Mouse (Mus musculus) CH12F3 (cell line): ENCODE measurements around the gene Dot1l.

Experiments used
- in situ Hi-C: fragments of 300-500 bp; cut with MboI; formaldehyde crosslinking; loops from 2 replicates; pipeline ENCODE4 v1.14.3; 2020; ENCODE audit warnings: low sequenced_read_pairs

The Dot1l gene

GRCm38 (mm10) chr10:80792175-80793032 lies 37.4 kb downstream of the Dot1l start:
- in situ Hi-C loops, result no loop called here

- in situ Hi-C loops, result no loop called here
Observed at GRCm38 (mm10) chr10:80793033-80793784, 38.2 kb downstream of the Dot1l start.

DNA sequence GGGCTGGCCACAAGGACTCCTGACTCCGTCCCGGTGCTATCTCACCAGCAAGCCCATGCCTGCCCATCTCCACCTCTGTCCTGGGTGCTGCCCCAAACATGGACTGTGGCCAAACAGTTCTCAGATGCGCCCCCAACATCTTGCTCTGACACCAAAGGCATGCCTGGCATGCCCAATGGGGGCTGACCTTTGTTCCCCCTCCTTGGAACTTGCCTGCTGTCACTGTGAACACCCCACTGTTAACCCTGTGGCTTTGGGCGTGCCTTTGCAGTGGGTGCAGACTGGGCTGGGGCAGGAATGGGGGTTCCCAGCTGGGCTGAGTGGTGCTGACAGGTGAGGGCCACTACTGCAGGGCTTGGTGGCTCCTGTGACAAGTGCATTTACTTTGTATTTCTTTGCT lies 38.8 kb downstream of the Dot1l start:
- in situ Hi-C loops, result no loop called here

DNA sequence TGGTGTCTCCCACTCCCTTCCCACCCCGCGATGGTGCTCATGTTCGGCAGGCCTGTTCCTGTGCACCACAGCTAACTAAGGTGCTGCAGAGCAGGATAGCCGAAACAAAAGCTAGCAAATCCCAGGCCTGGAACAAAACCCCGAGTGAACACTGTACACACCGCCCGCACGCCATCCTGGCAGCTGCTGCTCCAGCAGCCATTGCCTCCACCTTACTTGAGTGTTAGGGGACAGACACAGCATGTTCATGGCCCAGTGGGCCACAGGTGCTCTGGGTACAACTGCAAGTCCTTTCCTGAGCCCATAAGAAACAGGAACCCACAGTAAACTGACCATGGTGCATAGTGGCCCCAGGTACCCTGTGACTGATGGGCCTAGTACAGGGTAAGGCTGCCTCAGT lies 39.7 kb downstream of the Dot1l start:
- in situ Hi-C loops, result no loop called here

DNA sequence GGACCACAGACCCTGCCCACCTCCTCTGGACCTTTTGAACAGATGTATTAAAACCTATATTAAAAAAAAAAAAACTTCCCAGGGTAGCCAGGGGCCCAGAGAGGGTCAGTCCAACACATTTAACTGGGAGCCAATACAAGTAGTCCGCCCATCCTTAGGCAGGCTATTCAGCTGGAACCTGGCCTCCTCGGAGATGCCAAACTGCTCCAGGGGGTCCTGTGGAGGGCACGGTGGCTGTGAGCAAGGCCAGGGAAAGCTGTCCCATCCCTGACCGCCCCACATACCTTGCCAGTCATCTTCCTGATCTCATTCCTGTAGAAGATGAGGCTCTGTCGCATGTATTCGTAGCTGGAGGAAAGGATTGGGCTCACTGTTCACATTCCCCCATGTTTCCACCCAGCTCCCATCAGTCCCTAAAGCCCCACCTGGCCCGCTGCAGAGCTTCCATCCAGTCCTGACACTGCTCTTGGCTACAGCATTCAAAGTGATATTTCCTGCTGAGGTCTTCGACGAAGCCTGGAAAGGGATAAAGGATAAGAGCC lies 41.4 kb downstream of the Dot1l start:
- in situ Hi-C loops, result no loop called here

DNA sequence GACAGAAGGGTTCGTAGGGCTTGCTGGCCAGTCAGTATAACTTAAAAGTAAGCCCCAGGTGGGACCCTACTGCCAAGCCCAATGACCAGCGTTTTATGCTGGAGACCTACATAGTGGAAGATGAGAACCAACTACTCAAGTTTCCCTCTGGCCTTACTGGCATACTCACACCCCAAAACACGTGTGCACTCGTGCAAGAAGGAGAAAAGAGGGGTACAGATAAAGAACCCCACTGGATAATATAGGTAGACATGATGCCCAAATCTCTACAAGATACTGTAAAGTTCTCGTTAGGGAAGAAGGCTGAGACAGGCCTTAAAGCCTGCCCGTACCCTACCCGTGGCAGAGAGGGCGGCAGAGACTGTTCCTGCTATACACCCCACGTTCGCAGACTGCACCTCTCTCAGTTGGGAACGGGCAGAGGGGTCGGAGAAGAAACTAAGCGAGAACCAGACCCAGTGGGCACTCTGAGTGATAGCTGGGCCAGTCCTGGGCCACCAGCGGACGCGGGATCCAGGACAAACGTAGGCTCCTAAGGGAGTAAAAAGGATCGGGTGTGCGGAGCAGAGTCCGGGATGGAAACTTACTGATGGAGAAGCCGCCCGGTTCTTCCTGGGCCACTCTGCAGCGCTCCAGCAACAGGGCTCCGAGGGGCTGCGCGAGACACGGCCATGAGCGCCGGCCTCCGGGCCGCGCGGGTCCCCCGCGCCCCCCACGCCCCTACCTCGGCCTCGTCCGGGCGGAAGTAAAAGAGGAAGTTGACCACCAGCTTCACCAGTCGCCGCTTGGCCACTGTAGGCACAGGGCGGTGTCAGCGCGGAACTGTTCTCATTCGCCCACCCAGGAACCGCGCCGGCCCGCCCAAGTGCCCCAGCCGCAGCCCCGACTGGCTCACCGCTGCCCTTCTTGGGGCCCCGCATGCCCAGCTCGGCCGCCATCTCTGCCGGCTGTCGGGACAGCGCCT lies 42.5 kb downstream of the Dot1l start:
- in situ Hi-C loops, result no loop called here

GRCm38 (mm10) chr10:80798150-80799006 lies 43.4 kb downstream of the Dot1l start, which contains the start of the genes Sf3a2 and Plekhj1:
TSS of gene Sf3a2 (plus strand) at chr10:80798198.
TSS of gene Plekhj1 (minus strand) at chr10:80798626.
- in situ Hi-C loops, result no loop called here

GRCm38 (mm10) chr10:80799070-80799566 lies 44.1 kb downstream of the Dot1l start:
- in situ Hi-C loops, result no loop called here

DNA sequence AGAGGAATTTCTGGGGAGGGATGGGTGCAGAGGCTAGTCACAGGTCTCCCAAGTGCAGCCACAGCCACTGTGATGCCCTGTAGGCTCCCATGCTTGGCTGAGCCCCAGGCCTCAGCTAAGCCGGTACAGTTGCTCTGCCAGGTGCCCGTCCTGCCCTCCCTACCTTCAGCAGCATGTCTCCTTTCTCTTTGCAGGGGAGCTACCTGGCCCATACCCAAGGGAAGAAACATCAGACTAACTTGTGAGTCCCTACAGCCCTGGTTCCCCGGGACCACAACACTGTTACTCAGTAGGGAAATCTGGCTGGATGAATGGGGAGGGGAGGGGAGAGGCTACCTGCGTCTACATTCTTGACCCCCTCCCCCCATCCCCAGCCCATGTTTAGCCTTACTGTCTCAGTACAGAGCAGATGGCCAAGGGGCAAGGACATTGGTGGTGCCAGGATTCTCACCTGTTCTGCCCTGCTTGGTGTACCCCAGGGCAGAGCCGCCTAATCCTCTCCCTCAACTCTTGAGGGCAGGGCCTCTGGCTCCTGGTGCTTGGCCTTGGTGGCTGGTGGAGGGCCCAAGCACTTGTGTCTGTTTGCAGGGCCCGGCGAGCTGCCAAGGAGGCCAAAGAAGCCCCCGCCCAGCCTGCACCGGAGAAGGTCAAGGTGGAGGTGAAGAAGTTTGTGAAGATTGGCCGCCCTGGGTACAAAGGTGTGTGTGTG lies 47.4 kb downstream of the Dot1l start:
- in situ Hi-C loops, result no loop called here

GRCm38 (mm10) chr10:80802996-80803395 lies 48.0 kb downstream of the Dot1l start:
- in situ Hi-C loops, result no loop called here

- in situ Hi-C loops, result no loop called here
Observed at GRCm38 (mm10) chr10:80804340-80804739, 49.3 kb downstream of the Dot1l start.

GRCm38 (mm10) chr10:80804916-80805315 lies 49.9 kb downstream of the Dot1l start, which contains the start of gene Amh:
TSS of gene Amh (plus strand) at chr10:80805243.
- in situ Hi-C loops, result no loop called here

- in situ Hi-C loops, result no loop called here
Observed at GRCm38 (mm10) chr10:80805322-80805721, 50.3 kb downstream of the Dot1l start.

- in situ Hi-C loops, result no loop called here
Observed at GRCm38 (mm10) chr10:80805925-80806324, 50.9 kb downstream of the Dot1l start.

DNA sequence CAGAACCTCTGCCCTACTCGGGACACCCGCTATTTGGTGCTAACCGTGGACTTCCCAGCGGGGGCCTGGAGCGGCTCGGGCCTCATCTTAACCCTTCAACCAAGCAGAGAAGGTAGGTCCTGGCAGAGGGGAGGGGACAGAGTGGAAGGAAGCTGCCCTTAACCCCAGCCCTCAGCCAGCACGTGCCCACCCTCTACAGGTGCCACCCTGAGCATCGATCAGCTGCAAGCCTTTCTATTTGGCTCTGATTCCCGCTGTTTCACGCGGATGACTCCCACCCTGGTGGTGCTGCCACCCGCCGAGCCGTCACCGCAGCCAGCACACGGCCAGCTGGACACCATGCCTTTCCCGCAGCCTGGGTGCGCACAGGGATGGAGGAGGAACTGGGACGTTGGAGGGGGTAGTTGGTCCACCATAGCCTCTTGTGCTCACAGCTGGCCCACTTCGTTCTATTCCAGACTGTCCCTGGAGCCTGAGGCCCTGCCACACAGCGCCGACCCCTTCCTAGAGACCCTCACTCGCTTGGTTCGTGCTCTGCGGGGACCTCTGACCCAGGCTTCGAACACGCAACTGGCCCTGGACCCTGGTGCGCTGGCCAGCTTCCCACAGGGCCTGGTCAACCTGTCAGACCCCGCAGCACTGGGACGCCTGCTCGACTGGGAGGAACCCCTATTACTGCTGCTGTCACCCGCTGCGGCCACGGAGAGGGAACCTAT lies 51.5 kb downstream of the Dot1l start:
- in situ Hi-C loops, result no loop called here

DNA sequence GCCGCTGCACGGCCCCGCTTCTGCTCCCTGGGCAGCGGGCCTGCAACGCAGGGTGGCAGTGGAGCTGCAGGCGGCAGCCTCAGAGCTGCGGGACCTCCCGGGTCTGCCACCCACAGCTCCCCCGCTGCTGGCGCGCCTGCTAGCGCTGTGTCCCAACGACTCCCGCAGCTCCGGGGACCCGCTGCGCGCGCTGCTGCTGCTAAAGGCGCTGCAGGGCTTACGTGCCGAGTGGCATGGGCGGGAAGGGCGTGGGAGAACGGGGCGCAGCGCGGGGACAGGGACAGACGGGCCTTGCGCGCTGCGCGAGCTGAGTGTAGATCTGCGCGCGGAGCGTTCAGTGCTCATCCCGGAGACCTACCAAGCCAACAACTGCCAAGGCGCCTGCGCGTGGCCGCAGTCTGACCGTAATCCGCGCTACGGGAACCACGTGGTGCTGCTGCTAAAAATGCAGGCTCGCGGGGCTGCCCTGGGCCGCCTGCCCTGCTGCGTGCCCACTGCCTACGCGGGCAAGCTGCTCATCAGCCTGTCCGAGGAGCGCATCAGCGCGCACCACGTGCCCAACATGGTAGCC lies 52.1 kb downstream of the Dot1l start:
- in situ Hi-C loops, result no loop called here

DNA sequence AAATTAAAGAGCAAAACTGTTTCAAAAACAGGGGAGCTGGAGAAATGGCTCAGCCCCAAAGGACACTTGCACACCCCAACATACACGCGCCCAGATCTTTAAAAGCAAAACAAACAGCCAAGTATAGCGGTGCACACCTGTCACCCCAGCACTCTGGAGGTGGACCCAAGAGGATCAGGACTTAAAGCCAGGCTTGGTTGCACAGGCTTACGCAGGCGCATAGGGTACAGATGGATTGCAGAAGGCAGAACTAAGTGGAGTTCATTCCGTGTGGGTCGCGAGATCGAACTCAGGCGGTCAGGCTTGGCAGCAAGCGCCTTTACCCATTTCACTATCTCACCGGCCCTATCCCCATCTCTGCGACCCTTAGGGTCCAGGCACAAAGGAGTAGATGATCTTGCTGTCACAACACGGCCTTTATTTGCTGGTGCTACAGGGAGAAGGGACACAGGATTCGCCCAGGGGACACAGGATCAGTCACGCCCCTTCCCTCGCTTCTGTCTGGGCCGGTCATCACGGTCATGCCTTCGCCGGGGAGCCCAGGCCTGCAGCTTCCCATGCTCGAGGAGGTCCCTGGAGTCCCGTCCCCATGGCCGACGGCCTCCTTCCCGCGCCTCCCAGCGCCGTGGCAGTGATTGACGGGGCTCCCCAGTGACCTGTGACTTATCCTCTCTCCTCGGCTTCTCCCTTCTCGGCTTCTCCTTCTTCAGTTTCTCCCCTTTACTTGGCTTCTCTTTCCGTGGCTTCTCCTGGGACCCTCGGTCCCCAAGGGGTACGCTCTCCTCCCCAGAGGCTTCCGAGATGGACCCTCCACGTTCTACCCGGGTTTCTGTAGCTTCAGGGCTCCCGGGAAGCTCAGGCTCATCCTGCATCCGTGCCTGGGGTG lies 53.3 kb downstream of the Dot1l start:
- in situ Hi-C loops, result no loop called here
